Mouse (Mus musculus): Measurements from ENCODE around the gene Akap9. TPM values are rescaled to one million over a fixed set of nuclear protein-coding genes. Genes with fewer than 3 reads are reported as not detected.
"Not testable (repeated sequence)": the region's sequence is repeated elsewhere in the genome, so short reads cannot be mapped to it uniquely, and the experiment has no call there.

Akap9 gene
- polyA plus RNA-seq, 1 experiment, result 12.3 TPM

DNA sequence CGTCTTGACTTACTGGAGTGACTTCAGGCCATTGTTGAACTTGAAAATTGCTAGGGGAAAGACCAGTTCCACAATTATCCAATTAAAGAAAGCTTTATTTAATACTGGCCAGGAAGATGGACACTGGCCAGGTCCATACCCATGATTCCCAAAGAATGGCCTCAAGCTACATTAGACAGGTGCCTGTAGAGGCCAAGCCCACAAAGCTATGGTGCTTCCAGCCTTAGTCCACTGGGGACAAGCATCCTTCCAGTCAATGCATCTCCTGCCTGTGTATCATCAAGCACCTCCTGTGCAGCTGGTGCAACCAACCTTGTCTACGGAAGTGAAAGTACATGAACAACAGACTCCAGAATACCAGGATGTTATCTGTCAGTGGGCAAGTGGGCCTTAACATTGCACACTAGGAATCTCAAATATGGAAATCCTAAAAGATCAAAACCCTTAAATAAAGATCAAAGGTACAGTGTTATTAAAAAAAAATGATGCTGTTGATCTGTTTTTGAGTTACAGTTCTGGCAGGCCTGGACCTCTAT lies 177.9 kb downstream of the Akap9 start:
- Histone ChIP-seq H3K4me1 (peaks cover 44% of the 10 kb centered on the region), H3K9me3 (no peaks in the 10 kb centered on the region), H3K36me3 (replicated peaks; ENCODE audit: low read length) (peaks cover 21% of the 10 kb centered on the region), H3K27me3 (replicated peaks) (no peaks in the 10 kb centered on the region), H3K4me3 (replicated peaks) (no peak overlapping the region)
- TF ChIP-seq GATA1 (IDR thresholded peaks at IDR 0.05; ENCODE audit: borderline replicate concordance, low read length) (no peak), FLI1 (IDR thresholded peaks at IDR 0.05; ENCODE audit: low read length) (no peak)

DNA sequence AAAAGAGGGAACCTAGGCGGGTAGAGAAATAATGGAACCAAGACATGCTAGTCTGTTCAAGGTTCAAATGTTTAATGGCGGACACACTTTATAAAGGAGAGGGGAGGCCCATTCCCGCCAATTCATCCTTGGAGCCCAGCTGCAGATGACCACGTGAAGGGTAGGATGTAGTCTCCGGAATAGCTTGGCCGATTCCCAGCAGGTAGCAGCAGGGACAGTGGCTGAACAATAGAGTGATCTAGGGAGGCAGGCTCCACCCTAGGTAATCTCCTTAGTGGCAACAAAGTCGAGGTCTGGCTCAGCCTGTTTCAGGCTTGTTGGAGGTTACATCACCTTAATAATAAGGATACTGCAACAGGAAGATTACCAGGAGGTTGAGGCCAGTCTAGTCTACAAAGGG lies 179.2 kb downstream of the Akap9 start:
- H3K36me3 ChIP-seq (replicated peaks; ENCODE audit: low read length); H3K9me3 ChIP-seq; H3K4me3 ChIP-seq (replicated peaks); H3K27me3 ChIP-seq (replicated peaks): not testable (repeated sequence)
- H3K4me1 ChIP-seq, result peaks cover 33% of the 10 kb centered on the region

DNA sequence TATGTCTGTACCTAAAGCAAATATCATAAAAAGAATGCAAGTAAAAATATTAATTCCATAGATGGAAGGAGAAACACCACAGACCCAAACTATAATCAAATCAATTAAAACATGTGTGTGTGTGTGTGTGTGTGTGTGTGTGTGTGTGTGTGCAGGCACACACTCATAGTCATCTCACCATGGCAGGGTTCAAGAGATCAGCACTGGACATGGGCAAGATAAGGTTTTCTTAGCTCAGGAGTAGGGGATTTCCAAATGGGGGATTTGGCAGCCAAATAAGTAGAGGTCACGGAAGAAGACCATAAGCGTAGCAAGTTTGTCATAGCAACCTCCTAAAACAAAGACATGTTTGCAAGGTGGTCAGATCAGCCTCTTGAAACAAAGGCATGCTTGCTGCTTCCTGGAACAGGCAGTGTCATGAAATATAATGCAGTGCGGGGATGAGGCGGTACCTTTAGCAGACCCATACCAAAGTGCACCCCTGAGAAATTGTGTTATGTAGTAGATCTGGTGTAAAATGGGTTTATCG lies 184.8 kb downstream of the Akap9 start:
- TF ChIP-seq GATA1 (IDR thresholded peaks at IDR 0.05; ENCODE audit: borderline replicate concordance, low read length) (no peak), FLI1 (IDR thresholded peaks at IDR 0.05; ENCODE audit: low read length) (no peak)
- Histone ChIP-seq H3K9me3 (no peaks in the 10 kb centered on the region), H3K27me3 (replicated peaks) (peaks cover 4% of the 10 kb centered on the region), H3K36me3 (replicated peaks; ENCODE audit: low read length) (no peaks in the 10 kb centered on the region), H3K4me3 (replicated peaks) (no peak overlapping the region), H3K4me1 (peaks cover 8% of the 10 kb centered on the region; the same call in 1 of the 2 replicates)

Other genes starting within 250 kb of the Akap9 start
- gene Ankib1, start 125.1 kb upstream of the Akap9 start, polyA plus RNA-seq (2012; ENCODE audit: insufficient read depth, low replicate concordance), result 6.8 and 7.4 TPM in 2 replicates
- gene Krit1, start 124.9 kb upstream of the Akap9 start, polyA plus RNA-seq (2012; ENCODE audit: insufficient read depth, low replicate concordance), result 2.0 TPM in 1 of 2 replicates, not detected in the other
- not detected in 2 replicates for gene Lrrd1, start 82.9 kb upstream of the Akap9 start, polyA plus RNA-seq (2012; ENCODE audit: insufficient read depth, low replicate concordance)
- gene Mterf1a, start 34.1 kb upstream of the Akap9 start, polyA plus RNA-seq (2012; ENCODE audit: insufficient read depth, low replicate concordance), result 0.18 TPM in 1 of 2 replicates, not detected in the other
- gene Cyp51, start 176.7 kb downstream of the Akap9 start, polyA plus RNA-seq (2012; ENCODE audit: insufficient read depth, low replicate concordance), result 58.0 and 614 TPM in 2 replicates

Data from megakaryocyte, embryonic 14.5 days (primary cell).